Mouse (Mus musculus): Measurements from ENCODE around the gene Exoc4. TPM values are rescaled to one million over a fixed set of nuclear protein-coding genes. Genes with fewer than 3 reads are reported as not detected.

Gene Exoc4
- polyA plus RNA-seq, 1 experiment from 2014 or later, result 38.8 TPM

GRCm38 (mm10) chr6:33551934-33552333 is 303.0 kb downstream of the Exoc4 start:
- no peaks in the 10 kb centered on the region for H3K36me3 ChIP-seq
- no peak overlapping the region for H3K9ac ChIP-seq (replicated peaks)
- no peaks in the 10 kb centered on the region for H3K9me3 ChIP-seq (replicated peaks)
- peaks cover 10% of the 10 kb centered on the region; the same call in 1 of the 2 replicates for H3K4me1 ChIP-seq
- H3K27me3 ChIP-seq (replicated peaks), result no peaks in the 10 kb centered on the region
- no peak overlapping the region; the same call in 1 of the 2 replicates for H3K27ac ChIP-seq (replicated peaks)
- H3K4me3 ChIP-seq (replicated peaks), result no peak overlapping the region
- no peak for ATAC-seq (ENCODE audit: low FRiP score)
- 61% methylated on average over 4 of the region's 4 CpGs for WGBS
- H3K4me2 ChIP-seq, result no peak overlapping the region

- 90% methylated on average over 1 of the region's 1 CpGs for WGBS
- Histone ChIP-seq H3K27me3 (replicated peaks) (no peaks in the 10 kb centered on the region), H3K4me3 (replicated peaks) (no peak overlapping the region), H3K4me2 (no peak overlapping the region), H3K27ac (replicated peaks) (no peak overlapping the region), H3K9me3 (replicated peaks) (no peaks in the 10 kb centered on the region), H3K36me3 (no peaks in the 10 kb centered on the region), H3K9ac (replicated peaks) (no peak overlapping the region), H3K4me1 (no peaks in the 10 kb centered on the region)
- no peak for ATAC-seq (ENCODE audit: low FRiP score)
These were observed 312.0 kb downstream of the Exoc4 start for GRCm38 (mm10) chr6:33560925-33561324.

- ATAC-seq (ENCODE audit: low FRiP score), result no peak
- H3K36me3 ChIP-seq, result no peaks in the 10 kb centered on the region
- H3K27me3 ChIP-seq (replicated peaks), result no peaks in the 10 kb centered on the region
- H3K27ac ChIP-seq (replicated peaks), result no peak overlapping the region
- no peak overlapping the region for H3K4me2 ChIP-seq
- no peak overlapping the region for H3K9ac ChIP-seq (replicated peaks)
- H3K4me1 ChIP-seq, result no peaks in the 10 kb centered on the region
- no peaks in the 10 kb centered on the region for H3K9me3 ChIP-seq (replicated peaks)
- 91% methylated on average over 2 of the region's 2 CpGs for WGBS
- H3K4me3 ChIP-seq (replicated peaks), result no peak overlapping the region
These were observed 313.0 kb downstream of the Exoc4 start for GRCm38 (mm10) chr6:33561911-33562310.

- Histone ChIP-seq H3K4me1 (no peaks in the 10 kb centered on the region), H3K9me3 (replicated peaks) (no peaks in the 10 kb centered on the region), H3K36me3 (no peaks in the 10 kb centered on the region), H3K27ac (replicated peaks) (no peak overlapping the region), H3K4me2 (no peak overlapping the region), H3K9ac (replicated peaks) (no peak overlapping the region), H3K27me3 (replicated peaks) (no peaks in the 10 kb centered on the region), H3K4me3 (replicated peaks) (no peak overlapping the region)
- no peak for ATAC-seq (ENCODE audit: low FRiP score)
- 74% methylated on average over 4 of the region's 4 CpGs for WGBS
These were observed 327.1 kb downstream of the Exoc4 start for GRCm38 (mm10) chr6:33575947-33576346.

- WGBS, result 57% methylated on average over 4 of the region's 4 CpGs
- no peak overlapping the region for H3K27ac ChIP-seq (replicated peaks)
These were observed 359.6 kb downstream of the Exoc4 start for GRCm38 (mm10) chr6:33608469-33608868.

GRCm38 (mm10) chr6:33613978-33614377 is 365.1 kb downstream of the Exoc4 start:
- ATAC-seq (ENCODE audit: low FRiP score), result no peak

More at GRCm38 (mm10) chr6:33608469-33608868, 359.6 kb downstream of the Exoc4 start:
- peaks cover 4% of the 10 kb centered on the region for H3K4me1 ChIP-seq
- H3K36me3 ChIP-seq, result no peaks in the 10 kb centered on the region
- no peak overlapping the region for H3K4me3 ChIP-seq (replicated peaks)
- ATAC-seq (ENCODE audit: low FRiP score), result no peak
- H3K9me3 ChIP-seq (replicated peaks), result no peaks in the 10 kb centered on the region
- H3K4me2 ChIP-seq, result no peak overlapping the region
- H3K27me3 ChIP-seq (replicated peaks), result no peaks in the 10 kb centered on the region
- no peak overlapping the region for H3K9ac ChIP-seq (replicated peaks)

GRCm38 (mm10) chr6:33618590-33618989 is 369.7 kb downstream of the Exoc4 start:
- H3K4me3 ChIP-seq (replicated peaks), result no peak overlapping the region
- no peak overlapping the region for H3K4me2 ChIP-seq
- H3K9ac ChIP-seq (replicated peaks), result no peak overlapping the region
- 0 out of 2 replicates have a peak, but pooled peaks cover 4% of the 10 kb centered on the region for H3K4me1 ChIP-seq
- no peak overlapping the region for H3K27ac ChIP-seq (replicated peaks)
- H3K9me3 ChIP-seq (replicated peaks), result no peaks in the 10 kb centered on the region
- no peaks in the 10 kb centered on the region for H3K36me3 ChIP-seq
- H3K27me3 ChIP-seq (replicated peaks), result no peaks in the 10 kb centered on the region
- no peak for ATAC-seq (ENCODE audit: low FRiP score)
- 96% methylated on average over 5 of the region's 5 CpGs for WGBS

More at GRCm38 (mm10) chr6:33613978-33614377, 365.1 kb downstream of the Exoc4 start:
- Histone ChIP-seq H3K4me1 (peaks cover 6% of the 10 kb centered on the region), H3K27ac (replicated peaks) (no peak overlapping the region), H3K9ac (replicated peaks) (no peak overlapping the region), H3K9me3 (replicated peaks) (no peaks in the 10 kb centered on the region), H3K4me2 (no peak overlapping the region), H3K27me3 (replicated peaks) (no peaks in the 10 kb centered on the region), H3K36me3 (no peaks in the 10 kb centered on the region), H3K4me3 (replicated peaks) (no peak overlapping the region)
- WGBS, result 69% methylated on average over 1 of the region's 1 CpGs

- Histone ChIP-seq H3K4me2 (no peak overlapping the region), H3K9me3 (replicated peaks) (no peaks in the 10 kb centered on the region), H3K27me3 (replicated peaks) (no peaks in the 10 kb centered on the region), H3K27ac (replicated peaks) (no peak overlapping the region), H3K4me1 (0 out of 2 replicates have a peak, but pooled peaks cover 4% of the 10 kb centered on the region), H3K36me3 (no peaks in the 10 kb centered on the region), H3K4me3 (replicated peaks) (no peak overlapping the region), H3K9ac (replicated peaks) (no peak overlapping the region)
- no peak for ATAC-seq (ENCODE audit: low FRiP score)
- WGBS, result 47% methylated on average over 1 of the region's 1 CpGs
These were observed 371.8 kb downstream of the Exoc4 start for GRCm38 (mm10) chr6:33620701-33621100.

- Histone ChIP-seq H3K36me3 (no peaks in the 10 kb centered on the region), H3K4me2 (no peak overlapping the region), H3K27ac (replicated peaks) (no peak overlapping the region), H3K4me3 (replicated peaks) (no peak overlapping the region), H3K9me3 (replicated peaks) (no peaks in the 10 kb centered on the region), H3K9ac (replicated peaks) (no peak overlapping the region), H3K27me3 (replicated peaks) (no peaks in the 10 kb centered on the region), H3K4me1 (no peaks in the 10 kb centered on the region)
- no peak for ATAC-seq (ENCODE audit: low FRiP score)
These were observed 377.0 kb downstream of the Exoc4 start for GRCm38 (mm10) chr6:33625931-33626330.

- Histone ChIP-seq H3K4me1 (no peaks in the 10 kb centered on the region), H3K9me3 (replicated peaks) (no peaks in the 10 kb centered on the region), H3K27me3 (replicated peaks) (no peaks in the 10 kb centered on the region), H3K27ac (replicated peaks) (no peak overlapping the region), H3K4me3 (replicated peaks) (no peak overlapping the region), H3K9ac (replicated peaks) (no peak overlapping the region), H3K36me3 (no peaks in the 10 kb centered on the region), H3K4me2 (no peak overlapping the region)
- no peak for ATAC-seq (ENCODE audit: low FRiP score)
- 90% methylated on average over 2 of the region's 2 CpGs for WGBS
These were observed 382.2 kb downstream of the Exoc4 start for GRCm38 (mm10) chr6:33631133-33631532.

- Histone ChIP-seq H3K27ac (replicated peaks) (no peak overlapping the region), H3K27me3 (replicated peaks) (no peaks in the 10 kb centered on the region), H3K4me1 (no peaks in the 10 kb centered on the region), H3K4me3 (replicated peaks) (no peak overlapping the region), H3K9ac (replicated peaks) (no peak overlapping the region), H3K9me3 (replicated peaks) (no peaks in the 10 kb centered on the region), H3K4me2 (no peak overlapping the region), H3K36me3 (no peaks in the 10 kb centered on the region)
- no peak for ATAC-seq (ENCODE audit: low FRiP score)
- WGBS, result 85% methylated on average over 2 of the region's 2 CpGs
These were observed 388.3 kb downstream of the Exoc4 start for GRCm38 (mm10) chr6:33637192-33637591.

- H3K27ac ChIP-seq (replicated peaks), result no peak overlapping the region
- ATAC-seq (ENCODE audit: low FRiP score), result peak; percentile 55; the same call in 1 of the 2 replicates
- 37% methylated on average over 10 of the region's 10 CpGs for WGBS
- H3K4me1 ChIP-seq, result peaks cover 3% of the 10 kb centered on the region; the same call in 1 of the 2 replicates
- no peaks in the 10 kb centered on the region for H3K9me3 ChIP-seq (replicated peaks)
- H3K27me3 ChIP-seq (replicated peaks), result no peaks in the 10 kb centered on the region
- H3K9ac ChIP-seq (replicated peaks), result no peak overlapping the region
- no peak overlapping the region for H3K4me3 ChIP-seq (replicated peaks)
- H3K36me3 ChIP-seq, result no peaks in the 10 kb centered on the region
- H3K4me2 ChIP-seq, result no peak overlapping the region
These were observed 433.1 kb downstream of the Exoc4 start for GRCm38 (mm10) chr6:33681778-33682640.

All from neural tube, embryonic 15.5 days (tissue).